Mouse (Mus musculus) embryonic facial prominence, embryonic 11.5 days (tissue): Measurements from ENCODE around the gene Smoc2. TPM values are rescaled to one million over a fixed set of nuclear protein-coding genes. Genes with fewer than 3 reads are reported as not detected.

ENCODE experiments used
- ATAC-seq: fragments of 200-750 bp; cut with Nextera tagmentation; replicated peaks from 2 replicates; pipeline ENCODE4 v1.8.0; 2017; ENCODE audit warnings: low read depth; ENCODE audit not compliant: insufficient number of reproducible peaks, low FRiP score, low TSS enrichment
- DNase-seq: peaks from one replicate; pipeline ENCODE4 v3.0.0-alpha.2; 2015; ENCODE audit warnings: low spot score
- H3K27ac ChIP-seq: fragments of 300-500 bp; sonication (generic); replicated peaks from 2 replicates; pipeline ENCODE4 v1.5.1; 2014; ENCODE audit warnings: mild to moderate bottlenecking, low read depth, low read length, control low read depth
- H3K27me3 ChIP-seq: fragments of 300-500 bp; sonication (generic); 2 replicates; pipeline ENCODE4 v1.6.1; 2014; ENCODE audit warnings: mild to moderate bottlenecking, low read length, moderate library complexity, mixed read lengths; ENCODE audit not compliant: control insufficient read depth, insufficient read depth
- H3K36me3 ChIP-seq: fragments of 300-500 bp; sonication (generic); replicated peaks from 2 replicates; pipeline ENCODE4 v1.6.1; 2014; ENCODE audit warnings: low read depth, mild to moderate bottlenecking, low read length, moderate library complexity, mixed read lengths; ENCODE audit not compliant: control insufficient read depth, insufficient read depth
- H3K4me1 ChIP-seq: fragments of 300-500 bp; sonication (generic); 2 replicates; pipeline ENCODE4 v1.6.1; 2014; ENCODE audit warnings: low read length, mixed read lengths; ENCODE audit not compliant: control insufficient read depth, insufficient read depth
- H3K4me2 ChIP-seq: fragments of 300-500 bp; sonication (generic); 2 replicates; pipeline ENCODE4 v1.6.1; 2014; ENCODE audit warnings: low read depth, mild to moderate bottlenecking, control low read depth, low read length, moderate library complexity
- H3K4me3 ChIP-seq: fragments of 300-500 bp; sonication (generic); 2 replicates; pipeline ENCODE4 v1.5.1; 2014; ENCODE audit warnings: low read depth, low read length, control low read depth
- H3K9ac ChIP-seq: fragments of 300-500 bp; sonication (generic); replicated peaks from 2 replicates; pipeline ENCODE4 v1.6.1; 2014; ENCODE audit warnings: mild to moderate bottlenecking, control low read depth, low read length
- H3K9me3 ChIP-seq: fragments of 300-500 bp; sonication (generic); replicated peaks from 2 replicates; pipeline ENCODE4 v1.6.1; 2016; ENCODE audit warnings: mild to moderate bottlenecking, low read length, inconsistent platforms, mixed read lengths; ENCODE audit not compliant: control insufficient read depth
- WGBS: fragments of 180-500 bp; shearing (Covaris S2); extraction: QIAGEN DNeasy Blood & Tissue Kit; methylation state at CpG from one replicate; pipeline ENCODE4 v1.1.7; 2014; 5-methylcytosine and 5-hydroxymethylcytosine counted together
- polyA plus RNA-seq: library from polyadenylated mRNA; unstranded; fragments of >200 nt; fragmentation: Nextera tagmentation; extraction: Ambion mirVana; gene quantifications from 2 replicates; pipeline ENCODE4 v1.2.1, GENCODE M21; 2014

The Smoc2 gene
- polyA plus RNA-seq, result 40.8 and 45.0 TPM in 2 replicates

- Histone ChIP-seq H3K4me3 (peak within 1 kb of the TSS; percentile 55), H3K4me1 (peaks cover 2% of the 10 kb centered on the region), H3K36me3 (no peaks in the 10 kb centered on the region), H3K27ac (no peak within 1 kb of the TSS), H3K4me2 (peak within 1 kb of the TSS; percentile 96), H3K9ac (peak within 1 kb of the TSS; percentile 47), H3K27me3 (peaks cover 33% of the 10 kb centered on the region), H3K9me3 (no peaks in the 10 kb centered on the region)
- DNase-seq (peak; percentile 68), ATAC-seq (peak; percentile 77)
- WGBS, result under 1% methylated on average over 60 of the region's 61 CpGs
Observed at GRCm38 (mm10) chr17:14279177-14279965, at the start of gene Smoc2. TSS of gene Smoc2 (plus strand) at chr17:14279506.

GRCm38 (mm10) chr17:14230698-14231430 lies 48.4 kb upstream of the Smoc2 start:
- WGBS, result 15% methylated on average over 13 of the region's 13 CpGs
- no peaks in the 10 kb centered on the region; the same call in 1 of the 2 replicates for H3K4me1 ChIP-seq
- DNase-seq (peak; percentile 29), ATAC-seq (no peak; the same call in 1 of the 2 replicates)
- no peaks in the 10 kb centered on the region for H3K36me3 ChIP-seq
- H3K27ac ChIP-seq, result no peak overlapping the region
- no peak overlapping the region for H3K9ac ChIP-seq
- H3K4me2 ChIP-seq, result peak overlapping the region; percentile 7; the same call in 1 of the 2 replicates
- no peaks in the 10 kb centered on the region for H3K9me3 ChIP-seq
- H3K4me3 ChIP-seq, result no peak overlapping the region
- no peaks in the 10 kb centered on the region for H3K27me3 ChIP-seq

GRCm38 (mm10) chr17:14232629-14233028 lies 46.7 kb upstream of the Smoc2 start:
- ATAC-seq (peak; percentile 31; the same call in 1 of the 2 replicates), DNase-seq (peak; percentile 91)
- H3K27ac ChIP-seq, result no peak overlapping the region
- H3K4me3 ChIP-seq, result no peak overlapping the region
- WGBS, result 52% methylated on average over 3 of the region's 3 CpGs
- no peak overlapping the region for H3K4me2 ChIP-seq
- no peaks in the 10 kb centered on the region for H3K27me3 ChIP-seq
- H3K9ac ChIP-seq, result no peak overlapping the region
- H3K4me1 ChIP-seq, result no peaks in the 10 kb centered on the region; the same call in 1 of the 2 replicates
- H3K36me3 ChIP-seq, result no peaks in the 10 kb centered on the region
- H3K9me3 ChIP-seq, result no peaks in the 10 kb centered on the region

GRCm38 (mm10) chr17:14233658-14234057 lies 45.6 kb upstream of the Smoc2 start:
- DNase-seq (no peak), ATAC-seq (no peak)
- Histone ChIP-seq H3K9me3 (no peaks in the 10 kb centered on the region), H3K27me3 (no peaks in the 10 kb centered on the region), H3K36me3 (no peaks in the 10 kb centered on the region), H3K4me1 (no peaks in the 10 kb centered on the region; the same call in 1 of the 2 replicates), H3K9ac (no peak overlapping the region), H3K4me3 (no peak overlapping the region), H3K4me2 (no peak overlapping the region), H3K27ac (no peak overlapping the region)
- 47% methylated on average over 4 of the region's 4 CpGs for WGBS

GRCm38 (mm10) chr17:14234774-14235389 lies 44.4 kb upstream of the Smoc2 start:
- H3K27me3 ChIP-seq, result no peaks in the 10 kb centered on the region
- DNase-seq, result no peak
- WGBS, result 59% methylated on average over 12 of the region's 12 CpGs

GRCm38 (mm10) chr17:14237134-14237533 lies 42.2 kb upstream of the Smoc2 start:
- Histone ChIP-seq H3K27ac (no peak overlapping the region), H3K27me3 (no peaks in the 10 kb centered on the region), H3K4me2 (no peak overlapping the region), H3K36me3 (no peaks in the 10 kb centered on the region), H3K9ac (no peak overlapping the region), H3K4me3 (no peak overlapping the region), H3K9me3 (no peaks in the 10 kb centered on the region), H3K4me1 (no peaks in the 10 kb centered on the region)
- ATAC-seq (no peak), DNase-seq (no peak)
- 51% methylated on average over 6 of the region's 6 CpGs for WGBS

More at GRCm38 (mm10) chr17:14234774-14235389, 44.4 kb upstream of the Smoc2 start:
- Histone ChIP-seq H3K4me3 (no peak overlapping the region), H3K9ac (no peak overlapping the region), H3K4me1 (no peaks in the 10 kb centered on the region; the same call in 1 of the 2 replicates), H3K27ac (no peak overlapping the region), H3K4me2 (no peak overlapping the region), H3K36me3 (no peaks in the 10 kb centered on the region), H3K9me3 (no peaks in the 10 kb centered on the region)
- no peak for ATAC-seq

GRCm38 (mm10) chr17:14239960-14240359 lies 39.3 kb upstream of the Smoc2 start:
- no peak overlapping the region for H3K4me2 ChIP-seq
- H3K27ac ChIP-seq, result no peak overlapping the region
- no peak for ATAC-seq
- H3K9ac ChIP-seq, result no peak overlapping the region
- no peak overlapping the region for H3K4me3 ChIP-seq
- 86% methylated on average over 10 of the region's 10 CpGs for WGBS
- no peak for DNase-seq
- H3K9me3 ChIP-seq, result no peaks in the 10 kb centered on the region
- no peaks in the 10 kb centered on the region for H3K27me3 ChIP-seq
- H3K36me3 ChIP-seq, result no peaks in the 10 kb centered on the region
- H3K4me1 ChIP-seq, result no peaks in the 10 kb centered on the region
